Mouse (Mus musculus) thymus, postnatal 10 days (tissue): Measurements from ENCODE around the gene Lcat.
"Not testable (repeated sequence)": the region's sequence is repeated elsewhere in the genome, so short reads cannot be mapped to it uniquely, and the experiment has no call there.

ENCODE experiments used
- DNase-seq, 2 experiments: peaks; one replicate each; pipeline ENCODE4 v3.0.0; 2021; ENCODE audit warnings: low spot score in 2 of 2

The Lcat gene

GRCm38 (mm10) chr8:105943321-105943739 lies at the start of gene Lcat:
Lcat (minus strand) TSS chr8:105943382.
- DNase-seq, result no peak

DNA sequence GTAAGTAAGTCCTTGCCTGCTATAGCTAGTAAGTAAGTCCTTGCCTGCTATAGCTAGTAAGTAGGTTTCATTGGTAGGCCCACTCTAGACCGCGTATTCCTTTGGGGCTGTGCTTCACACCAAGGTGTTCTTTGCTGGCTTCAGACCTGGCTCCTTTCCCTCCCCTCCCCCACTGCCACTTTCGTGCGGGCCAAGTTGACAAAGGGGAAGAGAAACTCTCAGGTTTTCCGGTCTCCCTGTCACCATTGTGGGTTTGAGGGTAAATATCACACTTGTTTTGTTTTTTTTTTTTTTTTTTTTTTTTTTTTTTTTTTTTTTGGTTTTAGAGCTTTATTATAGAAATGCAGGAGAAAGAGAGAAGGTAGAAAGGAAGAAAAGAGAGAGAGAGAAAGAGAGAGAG lies 49.3 kb upstream of the Lcat start:
- DNase-seq, result peak; percentile 77 to 84

GRCm38 (mm10) chr8:105991546-105991945 lies 48.4 kb upstream of the Lcat start:
- no peak for DNase-seq

- peak; percentile 75 to 95 for DNase-seq
Measured at GRCm38 (mm10) chr8:105990856-105991387, 47.7 kb upstream of the Lcat start, which contains the start of gene Dus2. Dus2 (plus strand) TSS chr8:105991337.

DNA sequence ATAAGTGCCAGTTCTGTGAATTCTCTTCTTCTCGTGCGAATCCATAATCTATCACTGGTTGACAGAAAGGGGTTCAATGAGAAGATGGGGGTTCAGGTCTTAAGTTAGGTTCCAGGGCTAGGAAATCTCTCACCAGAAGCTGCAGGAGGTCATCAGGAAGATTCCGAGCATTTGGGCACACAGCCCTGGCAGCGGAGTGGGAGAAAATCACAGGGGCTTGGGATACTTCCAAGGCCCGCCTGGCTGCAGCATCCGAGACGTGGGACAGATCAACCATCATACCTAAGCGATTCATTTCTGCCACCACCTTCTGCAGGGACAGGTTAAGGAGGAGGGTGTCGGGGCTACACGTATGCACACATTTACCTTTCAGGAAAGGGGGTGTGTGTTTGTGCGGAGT lies 45.4 kb upstream of the Lcat start:
- DNase-seq, result no peak

- DNase-seq, result not testable (repeated sequence)
Measured at GRCm38 (mm10) chr8:105983406-105983805, 40.2 kb upstream of the Lcat start.

DNA sequence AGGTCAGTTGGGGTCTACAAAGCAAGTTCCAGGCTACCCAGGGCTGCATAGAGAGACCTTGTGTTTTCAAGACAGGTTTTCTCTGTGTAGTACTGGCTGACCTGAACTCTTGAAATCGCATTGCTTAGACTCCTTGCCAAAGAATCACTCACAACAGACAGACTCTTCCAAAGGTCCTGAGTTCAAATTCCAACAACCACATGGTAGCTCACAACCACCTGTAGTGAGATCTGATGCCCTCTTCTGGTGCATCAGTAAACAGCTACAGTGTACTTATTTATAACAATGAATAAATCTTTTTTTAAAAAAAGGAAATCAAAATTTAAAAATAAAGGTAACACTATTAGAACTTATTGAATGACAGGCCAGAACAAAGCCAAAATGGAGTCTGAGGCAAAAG lies 38.0 kb upstream of the Lcat start:
- DNase-seq, result no peak

GRCm38 (mm10) chr8:105979325-105979724 lies 36.1 kb upstream of the Lcat start, which contains the start of gene Dpep3:
Dpep3 (minus strand) TSS chr8:105979429.
- DNase-seq, result no peak

DNA sequence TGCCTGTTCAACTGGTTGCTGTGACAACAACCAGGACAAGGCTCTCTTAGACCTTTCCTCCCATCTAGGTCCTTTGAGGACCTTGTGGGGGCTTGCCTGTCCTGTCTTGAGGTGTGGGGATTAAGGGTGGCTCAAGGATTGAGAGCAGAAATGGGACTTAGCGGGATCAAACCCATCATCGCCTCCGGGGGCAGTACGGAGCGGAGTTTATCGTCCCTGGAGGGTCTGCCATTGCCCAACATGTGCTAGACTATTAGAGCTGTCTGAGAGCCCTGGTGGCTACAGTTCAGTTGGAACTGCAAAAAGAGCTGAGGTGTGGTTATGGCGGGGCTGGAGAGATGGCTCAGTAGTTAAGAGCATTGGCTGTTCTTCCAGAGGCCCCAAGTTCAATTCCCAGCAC lies 32.2 kb upstream of the Lcat start:
- no peak for DNase-seq

DNA sequence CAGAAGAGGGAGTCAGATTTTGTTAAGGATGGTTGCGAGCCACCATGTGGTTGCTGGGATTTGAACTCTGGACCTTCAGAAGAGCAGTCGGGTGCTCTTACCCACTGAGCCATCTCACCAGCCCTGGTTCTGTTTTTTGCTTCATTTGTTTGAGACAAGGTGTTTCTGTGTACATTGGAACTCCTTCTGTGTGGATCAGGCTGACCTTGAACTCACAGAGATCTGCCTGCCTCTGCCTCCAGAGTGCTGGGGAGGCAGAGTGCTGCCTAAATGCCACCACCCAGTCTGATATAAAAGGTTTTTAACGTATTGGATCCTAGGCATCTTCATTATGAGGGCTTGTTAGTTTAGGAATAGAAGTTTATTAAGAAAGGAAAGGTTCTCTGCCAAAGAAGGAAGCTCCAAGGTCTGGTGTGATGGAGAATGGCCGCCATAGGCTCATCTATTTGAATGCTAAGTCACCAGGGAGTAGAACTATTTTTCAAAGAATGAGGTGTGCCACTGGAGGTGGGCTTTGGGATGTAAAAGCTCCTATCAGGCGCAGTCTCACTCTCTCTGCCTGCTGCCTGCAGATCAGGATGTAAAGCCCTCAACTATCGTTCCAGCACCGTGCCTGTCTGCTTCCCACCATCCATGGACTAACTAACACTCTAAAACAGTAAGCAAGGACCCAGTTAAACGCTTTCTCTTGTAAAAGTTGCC lies 28.0 kb upstream of the Lcat start:
- no peak for DNase-seq

DNA sequence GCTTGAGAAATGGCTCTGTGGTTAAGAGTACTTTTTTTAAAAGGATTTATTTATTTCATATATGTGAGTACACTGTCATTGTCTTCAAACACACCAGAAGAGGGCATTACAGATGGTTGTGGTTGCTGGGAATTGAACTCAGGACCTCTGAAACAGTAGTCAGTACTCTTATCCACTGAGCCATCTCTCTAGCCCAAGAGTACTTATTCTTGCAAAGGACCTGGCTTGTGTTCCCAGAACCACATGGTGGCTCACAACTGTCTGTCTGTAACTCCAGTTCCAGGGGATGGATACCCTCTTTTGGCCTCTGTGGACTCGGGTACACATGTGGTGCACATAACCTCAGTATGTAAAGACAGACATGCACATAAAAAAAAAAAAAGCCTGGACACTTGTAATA lies 26.2 kb upstream of the Lcat start:
- DNase-seq, result no peak

DNA sequence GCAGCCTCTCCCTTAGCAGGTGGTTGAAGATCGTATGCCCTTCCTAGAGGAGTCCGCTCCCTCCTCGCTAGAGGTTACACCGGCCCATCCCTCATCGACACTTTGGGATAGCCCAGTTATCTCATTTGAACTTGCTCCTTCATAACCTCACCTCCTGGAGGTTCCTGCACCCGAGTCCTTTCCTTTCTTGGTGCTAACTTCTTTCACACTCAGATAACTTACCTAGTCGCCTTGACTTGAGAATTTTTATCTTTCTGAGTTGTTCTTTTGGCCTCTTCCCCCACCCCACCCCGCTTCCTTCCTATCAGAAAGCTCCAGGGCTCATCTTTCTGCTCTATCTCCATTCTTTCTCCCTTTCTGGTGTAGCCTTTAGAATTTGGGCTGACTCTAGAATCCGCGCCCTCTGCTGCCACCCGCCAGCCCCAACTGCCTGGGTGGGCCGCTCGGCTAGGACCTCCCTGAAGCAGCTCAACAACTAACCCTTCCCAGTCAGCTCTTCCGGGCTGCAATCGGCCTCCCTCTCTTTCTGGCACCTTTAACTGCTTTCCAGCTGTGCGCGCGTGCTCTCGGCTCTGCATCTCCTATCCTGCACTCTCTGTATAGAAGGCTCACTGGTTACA lies 23.6 kb upstream of the Lcat start:
- peak in 1 of 2 experiments; percentile 42 for DNase-seq

- DNase-seq, result peak; percentile 79 to 87
Measured at GRCm38 (mm10) chr8:105965905-105966341, 22.7 kb upstream of the Lcat start, which contains the start of gene Slc12a4. Slc12a4 (minus strand) TSS chr8:105966097.

- DNase-seq, result peak; percentile 50 to 59
Measured at GRCm38 (mm10) chr8:105965266-105965904, 22.2 kb upstream of the Lcat start.

GRCm38 (mm10) chr8:105964506-105965265 lies 21.5 kb upstream of the Lcat start:
- no peak for DNase-seq

GRCm38 (mm10) chr8:105961536-105961935 lies 18.4 kb upstream of the Lcat start:
- DNase-seq, result no peak

DNA sequence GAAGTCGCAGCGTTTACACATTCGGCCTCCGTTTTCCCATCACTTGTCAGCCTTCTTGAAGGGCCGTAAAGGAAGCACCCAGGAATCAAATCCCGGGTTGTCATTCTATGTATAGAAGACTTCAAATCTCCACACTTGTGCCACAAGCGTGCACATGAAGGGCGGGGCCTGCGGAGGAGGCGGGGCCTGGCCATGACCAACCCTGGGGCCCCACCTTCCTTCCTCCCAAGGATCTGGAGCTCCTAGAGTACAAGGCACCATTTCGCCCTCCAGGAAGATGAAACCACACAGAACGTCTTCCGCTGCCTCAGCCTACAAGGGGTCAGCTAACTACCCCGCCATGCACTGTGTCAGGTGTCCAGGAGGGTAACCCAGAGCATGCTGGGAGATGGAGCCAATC lies 17.9 kb upstream of the Lcat start:
- no peak for DNase-seq

GRCm38 (mm10) chr8:105959350-105959749 lies 16.2 kb upstream of the Lcat start:
- no peak for DNase-seq

DNA sequence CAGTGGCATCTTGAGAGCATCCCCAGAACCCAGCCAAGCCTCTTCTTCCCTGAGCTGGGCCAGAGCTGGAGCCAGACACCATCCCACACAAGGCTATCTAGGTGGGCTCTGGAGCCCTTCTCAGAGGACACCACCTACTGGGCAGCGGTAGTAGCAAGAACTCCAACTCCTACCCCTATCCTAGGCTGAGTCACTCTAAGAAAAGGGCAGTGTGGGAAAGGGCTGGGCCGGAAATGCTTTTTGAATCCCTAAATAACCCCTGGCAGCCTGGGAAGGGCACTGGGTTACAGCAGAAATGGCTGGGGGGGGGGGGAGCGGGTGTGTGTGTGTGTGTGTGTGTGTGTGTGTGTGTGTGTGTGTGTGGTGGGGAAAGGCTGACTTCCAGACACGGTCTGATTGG lies 14.6 kb upstream of the Lcat start:
- no peak for DNase-seq

DNA sequence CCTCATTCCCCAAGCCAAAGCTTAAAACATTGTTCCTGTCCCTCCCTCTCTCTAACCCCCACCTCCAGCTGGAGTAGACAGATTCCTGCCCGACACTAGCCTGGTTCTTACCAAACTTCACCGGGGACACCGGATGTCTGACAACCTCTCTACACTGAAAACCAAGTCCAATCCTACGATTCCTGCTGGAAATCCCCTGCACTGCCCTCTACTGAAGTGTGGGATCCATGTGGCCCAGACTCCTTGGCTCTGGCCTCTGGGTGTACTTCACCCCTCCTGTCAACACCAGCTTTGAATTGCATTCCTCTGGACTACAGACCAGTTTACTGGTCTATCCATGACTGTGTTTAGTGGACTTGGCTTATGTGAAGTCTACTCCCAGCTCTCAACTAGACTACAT lies 13.4 kb upstream of the Lcat start:
- DNase-seq, result no peak

GRCm38 (mm10) chr8:105951057-105951659 lies 8.0 kb upstream of the Lcat start:
- DNase-seq, result no peak
